Mouse (Mus musculus) liver, adult 2 months (tissue): ENCODE data around the gene Pdpk1.

Source experiments
- CTCF ChIP-seq: fragments of 200-500 bp; IDR thresholded peaks from 2 replicates; pipeline ENCODE4 v1.5.1; 2011; ENCODE audit warnings: low read depth, low read length, control low read depth
- POLR2A ChIP-seq: fragments of 200-500 bp; IDR thresholded peaks from 2 replicates; pipeline ENCODE4 v1.6.1; 2011; ENCODE audit warnings: low read length, control low read depth; ENCODE audit not compliant: insufficient read depth; ENCODE audit errors: extremely low read depth

DNA sequence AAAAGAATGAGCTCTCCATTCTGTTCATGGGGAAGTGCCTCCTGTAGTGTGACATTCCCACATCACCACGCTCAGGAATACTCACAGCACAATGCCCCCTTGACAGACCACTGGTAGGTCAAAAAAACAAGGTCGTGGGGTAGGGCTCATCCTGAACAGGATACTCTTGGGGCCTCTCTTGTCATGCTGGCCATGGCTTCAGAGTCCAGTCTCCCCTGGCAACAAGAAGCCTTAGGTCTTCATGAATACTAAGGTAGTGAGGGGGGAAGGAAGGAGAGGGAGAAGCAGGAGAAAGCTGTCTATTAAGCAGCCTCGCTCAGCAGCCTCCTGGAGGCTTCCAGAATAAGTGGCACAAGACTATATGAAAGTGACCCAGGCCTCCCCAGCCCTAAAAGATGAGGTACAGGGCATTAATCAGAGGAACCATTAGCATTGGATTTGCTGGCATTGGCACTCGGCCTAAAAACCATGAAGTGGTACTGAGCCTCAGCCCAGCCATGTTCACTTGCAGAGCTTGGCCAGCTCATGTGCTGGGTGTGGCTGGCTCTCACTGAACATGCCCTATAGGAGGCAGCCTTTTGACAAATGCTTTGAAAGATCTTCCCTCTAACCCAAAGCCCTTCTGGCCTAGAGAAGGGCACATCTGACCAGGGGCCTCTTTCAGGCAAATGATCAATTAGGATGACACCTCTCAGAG lies 88.1 kb downstream of the Pdpk1 start:
- TF ChIP-seq POLR2A: no peak
- TF ChIP-seq CTCF: no peak
